Mouse (Mus musculus): ENCODE results near the gene Cdk13. TPM values are rescaled to one million over a fixed set of nuclear protein-coding genes. Genes with fewer than 3 reads are reported as not detected.

Gene Cdk13
- polyA plus RNA-seq, 1 experiment from 2014 or later = 16.5 TPM

- Histone ChIP-seq H3K36me3 (no peaks in the 10 kb centered on the region), H3K27ac (replicated peaks) (peak overlapping the region; percentile 96), H3K9ac (replicated peaks) (peak overlapping the region; percentile 98), H3K4me1 (peaks cover 23% of the 10 kb centered on the region), H3K4me3 (replicated peaks) (peak overlapping the region; percentile 98), H3K27me3 (replicated peaks) (no peaks in the 10 kb centered on the region), H3K4me2 (peak overlapping the region; percentile 95), H3K9me3 (replicated peaks) (no peaks in the 10 kb centered on the region)
- ATAC-seq (ENCODE audit: low FRiP score) = peak; percentile 3; the same call in 1 of the 2 replicates
- under 1% methylated on average over 75 of the region's 85 CpGs for WGBS
These were observed 1.4 kb downstream of the Cdk13 start for GRCm38 (mm10) chr13:17803331-17804057.

GRCm38 (mm10) chr13:17802880-17803279 lies 2.0 kb downstream of the Cdk13 start:
- Histone ChIP-seq H3K4me1 (peaks cover 23% of the 10 kb centered on the region), H3K27me3 (replicated peaks) (no peaks in the 10 kb centered on the region), H3K9me3 (replicated peaks) (no peaks in the 10 kb centered on the region), H3K9ac (replicated peaks) (peak overlapping the region; percentile 98), H3K27ac (replicated peaks) (peak overlapping the region; percentile 96), H3K36me3 (no peaks in the 10 kb centered on the region), H3K4me3 (replicated peaks) (peak overlapping the region; percentile 98), H3K4me2 (peak overlapping the region; percentile 95)
- 4% methylated on average over 3 of the region's 3 CpGs for WGBS
- ATAC-seq (ENCODE audit: low FRiP score) = no peak

GRCm38 (mm10) chr13:17799735-17800134 lies 5.2 kb downstream of the Cdk13 start:
- peaks cover 27% of the 10 kb centered on the region for H3K4me1 ChIP-seq
- H3K4me3 ChIP-seq (replicated peaks) = no peak overlapping the region
- H3K4me2 ChIP-seq = no peak overlapping the region
- no peaks in the 10 kb centered on the region for H3K27me3 ChIP-seq (replicated peaks)
- no peak overlapping the region for H3K27ac ChIP-seq (replicated peaks)
- no peaks in the 10 kb centered on the region for H3K9me3 ChIP-seq (replicated peaks)
- no peaks in the 10 kb centered on the region for H3K36me3 ChIP-seq
- ATAC-seq (ENCODE audit: low FRiP score) = no peak
- no peak overlapping the region for H3K9ac ChIP-seq (replicated peaks)
- 84% methylated on average over 2 of the region's 2 CpGs for WGBS

GRCm38 (mm10) chr13:17795757-17796456 lies 9.0 kb downstream of the Cdk13 start:
- H3K4me1 ChIP-seq = peaks cover 23% of the 10 kb centered on the region; the same call in 1 of the 2 replicates
- H3K36me3 ChIP-seq = no peaks in the 10 kb centered on the region
- no peaks in the 10 kb centered on the region for H3K27me3 ChIP-seq (replicated peaks)
- 81% methylated on average over 3 of the region's 3 CpGs for WGBS
- no peak overlapping the region for H3K27ac ChIP-seq (replicated peaks)
- ATAC-seq (ENCODE audit: low FRiP score) = no peak
- no peak overlapping the region for H3K4me3 ChIP-seq (replicated peaks)
- H3K4me2 ChIP-seq = no peak overlapping the region
- no peaks in the 10 kb centered on the region for H3K9me3 ChIP-seq (replicated peaks)
- H3K9ac ChIP-seq (replicated peaks) = no peak overlapping the region

- WGBS = 83% methylated on average over 5 of the region's 5 CpGs
- ATAC-seq (ENCODE audit: low FRiP score) = no peak
- Histone ChIP-seq H3K27me3 (replicated peaks) (no peaks in the 10 kb centered on the region), H3K9ac (replicated peaks) (no peak overlapping the region), H3K4me2 (no peak overlapping the region), H3K27ac (replicated peaks) (no peak overlapping the region), H3K36me3 (no peaks in the 10 kb centered on the region), H3K9me3 (replicated peaks) (no peaks in the 10 kb centered on the region), H3K4me3 (replicated peaks) (no peak overlapping the region), H3K4me1 (peaks cover 5% of the 10 kb centered on the region; the same call in 1 of the 2 replicates)
These were observed 21.3 kb downstream of the Cdk13 start for GRCm38 (mm10) chr13:17783643-17784042.

- H3K27me3 ChIP-seq (replicated peaks) = no peaks in the 10 kb centered on the region
- no peak overlapping the region for H3K4me3 ChIP-seq (replicated peaks)
- no peaks in the 10 kb centered on the region for H3K9me3 ChIP-seq (replicated peaks)
- no peak overlapping the region for H3K27ac ChIP-seq (replicated peaks)
- peaks cover 5% of the 10 kb centered on the region; the same call in 1 of the 2 replicates for H3K4me1 ChIP-seq
- WGBS = 87% methylated on average over 2 of the region's 2 CpGs
- ATAC-seq (ENCODE audit: low FRiP score) = no peak
- no peaks in the 10 kb centered on the region for H3K36me3 ChIP-seq
- no peak overlapping the region for H3K9ac ChIP-seq (replicated peaks)
- H3K4me2 ChIP-seq = no peak overlapping the region
These were observed 25.0 kb downstream of the Cdk13 start for GRCm38 (mm10) chr13:17779923-17780322.

GRCm38 (mm10) chr13:17776303-17776702 lies 28.6 kb downstream of the Cdk13 start:
- no peak overlapping the region for H3K27ac ChIP-seq (replicated peaks)
- H3K4me3 ChIP-seq (replicated peaks) = no peak overlapping the region
- no peaks in the 10 kb centered on the region for H3K27me3 ChIP-seq (replicated peaks)
- ATAC-seq (ENCODE audit: low FRiP score) = no peak
- H3K4me1 ChIP-seq = no peaks in the 10 kb centered on the region
- H3K36me3 ChIP-seq = 0 out of 2 replicates have a peak, but pooled peaks cover 7% of the 10 kb centered on the region
- WGBS = 91% methylated on average over 1 of the region's 1 CpGs
- no peak overlapping the region for H3K4me2 ChIP-seq
- no peak overlapping the region for H3K9ac ChIP-seq (replicated peaks)
- no peaks in the 10 kb centered on the region for H3K9me3 ChIP-seq (replicated peaks)

- no peak for ATAC-seq (ENCODE audit: low FRiP score)
- Histone ChIP-seq H3K4me3 (replicated peaks) (no peak overlapping the region), H3K4me2 (no peak overlapping the region), H3K9ac (replicated peaks) (no peak overlapping the region), H3K9me3 (replicated peaks) (no peaks in the 10 kb centered on the region), H3K36me3 (0 out of 2 replicates have a peak, but pooled peaks cover 7% of the 10 kb centered on the region), H3K27me3 (replicated peaks) (no peaks in the 10 kb centered on the region), H3K27ac (replicated peaks) (no peak overlapping the region), H3K4me1 (no peaks in the 10 kb centered on the region)
These were observed 29.5 kb downstream of the Cdk13 start for GRCm38 (mm10) chr13:17775364-17775763.

- no peak overlapping the region for H3K4me3 ChIP-seq (replicated peaks)
- ATAC-seq (ENCODE audit: low FRiP score) = no peak
- no peak overlapping the region for H3K27ac ChIP-seq (replicated peaks)
- no peaks in the 10 kb centered on the region for H3K27me3 ChIP-seq (replicated peaks)
- H3K4me1 ChIP-seq = no peaks in the 10 kb centered on the region
- H3K36me3 ChIP-seq = 0 out of 2 replicates have a peak, but pooled peaks cover 7% of the 10 kb centered on the region
- no peak overlapping the region for H3K4me2 ChIP-seq
- no peaks in the 10 kb centered on the region for H3K9me3 ChIP-seq (replicated peaks)
- H3K9ac ChIP-seq (replicated peaks) = no peak overlapping the region
These were observed 31.8 kb downstream of the Cdk13 start for GRCm38 (mm10) chr13:17773112-17773511.

- H3K27ac ChIP-seq (replicated peaks) = 0 out of 2 replicates have a peak overlapping the region, but pooled peaks have one; percentile 7
- H3K4me2 ChIP-seq = no peak overlapping the region
- H3K4me1 ChIP-seq = no peaks in the 10 kb centered on the region
- 73% methylated on average over 6 of the region's 6 CpGs for WGBS
- no peaks in the 10 kb centered on the region for H3K27me3 ChIP-seq (replicated peaks)
- no peak for ATAC-seq (ENCODE audit: low FRiP score)
- H3K4me3 ChIP-seq (replicated peaks) = no peak overlapping the region
- no peaks in the 10 kb centered on the region for H3K9me3 ChIP-seq (replicated peaks)
- 0 out of 2 replicates have a peak, but pooled peaks cover 7% of the 10 kb centered on the region for H3K36me3 ChIP-seq
- no peak overlapping the region for H3K9ac ChIP-seq (replicated peaks)
These were observed 32.3 kb downstream of the Cdk13 start for GRCm38 (mm10) chr13:17772574-17772973.

- H3K9ac ChIP-seq (replicated peaks) = no peak overlapping the region
- H3K27me3 ChIP-seq (replicated peaks) = no peaks in the 10 kb centered on the region
- H3K9me3 ChIP-seq (replicated peaks) = no peaks in the 10 kb centered on the region
- no peak overlapping the region for H3K4me2 ChIP-seq
- no peak overlapping the region for H3K4me3 ChIP-seq (replicated peaks)
- no peaks in the 10 kb centered on the region for H3K4me1 ChIP-seq
- H3K36me3 ChIP-seq = peaks cover 3% of the 10 kb centered on the region; the same call in 1 of the 2 replicates
- ATAC-seq (ENCODE audit: low FRiP score) = no peak
- WGBS = 89% methylated on average over 1 of the region's 1 CpGs
- H3K27ac ChIP-seq (replicated peaks) = no peak overlapping the region
These were observed 42.5 kb downstream of the Cdk13 start for GRCm38 (mm10) chr13:17762405-17762804.

GRCm38 (mm10) chr13:17754997-17755396 lies 49.9 kb downstream of the Cdk13 start:
- Histone ChIP-seq H3K9me3 (replicated peaks) (no peaks in the 10 kb centered on the region), H3K4me2 (no peak overlapping the region), H3K27ac (replicated peaks) (no peak overlapping the region), H3K9ac (replicated peaks) (no peak overlapping the region), H3K4me1 (no peaks in the 10 kb centered on the region), H3K36me3 (0 out of 2 replicates have a peak, but pooled peaks cover 3% of the 10 kb centered on the region), H3K27me3 (replicated peaks) (no peaks in the 10 kb centered on the region), H3K4me3 (replicated peaks) (no peak overlapping the region)
- WGBS = 82% methylated on average over 4 of the region's 4 CpGs
- no peak for ATAC-seq (ENCODE audit: low FRiP score)

Data from neural tube, embryonic 15.5 days (tissue).